Mouse (Mus musculus) lung, adult 2 months (tissue): ENCODE results near the gene Osbpl5. TPM values are rescaled to one million over a fixed set of nuclear protein-coding genes. Genes with fewer than 3 reads are reported as not detected.
A peak's percentile ranks its signal among the peaks of the same experiment; 100 is the strongest.
"Not testable (repeated sequence)": the region's sequence is repeated elsewhere in the genome, so short reads cannot be mapped to it uniquely, and the experiment has no call there.

Experiments
- DNase-seq: peaks from one replicate; pipeline ENCODE4 v3.0.0; 2022
- H3K4me1 ChIP-seq: fragments of 200-500 bp; 2 replicates; pipeline ENCODE4 v1.6.1; 2011; ENCODE audit warnings: low read length; ENCODE audit not compliant: control insufficient read depth, insufficient read depth
- H3K4me3 ChIP-seq: fragments of 200-500 bp; replicated peaks from 2 replicates; pipeline ENCODE3; 2011; ENCODE audit warnings: low read depth, mild to moderate bottlenecking, control low read depth, low read length; ENCODE audit errors: extremely low read depth
- CTCF ChIP-seq: fragments of 200-500 bp; IDR thresholded peaks from 2 replicates; pipeline ENCODE4 v1.5.1; 2011; ENCODE audit warnings: mild to moderate bottlenecking, low read length, control low read depth; ENCODE audit not compliant: insufficient read depth
- POLR2A ChIP-seq: fragments of 200-500 bp; IDR thresholded peaks from 2 replicates; pipeline ENCODE4 v1.6.1; 2011; ENCODE audit warnings: low read depth, mild to moderate bottlenecking, control low read depth, low read length, borderline replicate concordance; ENCODE audit errors: extremely low read depth
- WGBS: fragments of 180-500 bp; shearing (Covaris S2); methylation state at CpG from one replicate; pipeline ENCODE4 v1.1.7; 2018; 5-methylcytosine and 5-hydroxymethylcytosine counted together
- polyA plus RNA-seq: library from polyadenylated mRNA; depleted of rRNA; stranded (reverse); fragments of >200 nt; gene quantifications from 2 replicates; pipeline ENCODE4 v1.2.3, GENCODE M21; 2012; rRNA removed

The Osbpl5 gene
- polyA plus RNA-seq, 1 experiment, result 125 TPM

DNA sequence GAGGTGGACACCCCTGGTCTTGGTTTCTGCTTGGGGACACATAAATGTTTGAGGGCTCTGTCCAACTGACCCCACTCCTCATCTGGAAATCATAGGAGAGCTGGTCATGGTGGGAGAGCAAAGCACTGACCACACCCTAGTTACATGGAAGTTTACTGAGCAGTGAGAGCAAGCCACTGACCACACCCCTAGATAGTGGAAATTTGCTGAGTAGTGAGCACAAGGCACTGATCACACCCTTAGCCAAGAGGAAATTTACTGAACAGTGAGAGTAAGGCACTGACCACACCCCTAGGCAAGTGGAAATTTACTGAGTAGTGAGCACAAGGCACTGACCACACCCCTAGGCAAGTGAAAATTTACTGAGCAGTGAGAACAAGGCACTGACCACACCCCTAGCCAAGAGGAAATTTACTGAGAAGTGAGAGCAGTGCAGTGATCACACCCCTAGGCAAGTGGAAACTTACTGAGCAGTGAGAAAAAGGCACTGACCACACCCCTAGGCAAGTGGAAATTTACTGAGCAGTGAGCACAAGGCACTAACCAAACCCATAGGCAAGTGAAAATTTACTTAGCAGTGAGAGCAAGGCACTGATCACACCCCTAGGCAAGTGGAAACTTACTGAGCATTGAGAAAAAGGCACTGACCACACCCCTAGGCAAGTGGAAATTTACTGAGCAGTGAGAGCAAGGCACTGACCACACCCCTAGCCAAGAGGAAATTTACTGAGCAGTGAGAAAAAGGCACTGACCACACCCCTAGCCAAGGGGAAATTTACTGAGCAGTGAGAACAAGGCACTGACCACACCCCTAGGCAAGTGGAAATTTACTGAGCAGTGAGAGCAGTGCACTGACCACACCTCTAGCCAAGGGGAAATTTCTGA is 90.1 kb downstream of the Osbpl5 start:
- TF ChIP-seq POLR2A, result no peak
- no peak for TF ChIP-seq CTCF
- no peak for DNase-seq
- no peak overlapping the region for H3K4me3 ChIP-seq
- H3K4me1 ChIP-seq, result no peaks in the 10 kb centered on the region

GRCm38 (mm10) chr7:143663470-143663869 is 93.3 kb downstream of the Osbpl5 start:
- WGBS, result 80% methylated on average over 2 of the region's 2 CpGs

GRCm38 (mm10) chr7:143660797-143661196 is 96.0 kb downstream of the Osbpl5 start:
- H3K4me1 ChIP-seq, result no peaks in the 10 kb centered on the region
- TF ChIP-seq POLR2A (no peak), CTCF (no peak)
- no peak for DNase-seq
- H3K4me3 ChIP-seq, result no peak overlapping the region

More at GRCm38 (mm10) chr7:143663470-143663869, 93.3 kb downstream of the Osbpl5 start:
- no peak overlapping the region for H3K4me3 ChIP-seq
- no peak for DNase-seq
- TF ChIP-seq CTCF (no peak), POLR2A (no peak)
- no peaks in the 10 kb centered on the region for H3K4me1 ChIP-seq

- not testable (repeated sequence) for H3K4me1 ChIP-seq, DNase-seq, H3K4me3 ChIP-seq
- 48% methylated on average over 10 of the region's 10 CpGs for WGBS
Measured at GRCm38 (mm10) chr7:143649769-143650346, 106.9 kb downstream of the Osbpl5 start.

DNA sequence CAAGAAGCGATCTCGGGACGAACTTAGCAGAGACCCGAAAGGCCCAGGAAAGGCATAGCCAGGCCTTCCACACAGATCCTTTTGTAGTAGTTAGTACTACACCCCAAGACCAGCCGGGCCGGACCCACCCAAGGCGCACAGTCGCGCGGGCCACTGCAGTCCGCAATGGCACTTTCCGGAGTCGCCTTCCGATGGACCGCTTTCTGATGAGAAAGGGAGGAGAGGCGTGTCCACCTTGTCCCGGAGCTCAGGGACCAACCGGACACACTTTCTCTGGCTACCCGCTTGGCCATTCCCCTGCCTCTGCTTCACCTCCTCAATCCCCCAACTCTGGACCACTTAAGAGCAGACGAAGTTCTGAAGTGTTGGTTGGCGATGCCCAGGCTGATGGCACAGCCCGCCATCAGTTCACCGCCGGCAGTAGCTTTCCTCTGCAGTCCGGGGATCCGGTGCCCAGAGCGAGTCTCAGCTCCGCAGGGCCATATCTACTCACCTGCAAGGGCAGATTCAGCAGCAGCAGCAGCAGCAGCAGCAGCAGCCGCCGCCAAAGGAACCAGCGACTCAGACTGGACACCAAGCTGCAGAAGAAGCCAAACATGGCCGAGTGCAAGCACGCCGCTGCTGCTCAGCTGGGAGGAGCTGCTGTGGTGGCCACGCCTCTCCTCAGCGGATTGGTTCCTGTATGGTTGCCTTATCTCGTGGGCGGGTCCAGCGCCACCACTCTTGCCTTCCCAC is 107.6 kb downstream of the Osbpl5 start, which contains the start of gene Tnfrsf22:
TSS of gene Tnfrsf22 (minus strand) at position 628 of the 735 bp plus-strand sequence.
- peak; percentile 73 for DNase-seq

DNA sequence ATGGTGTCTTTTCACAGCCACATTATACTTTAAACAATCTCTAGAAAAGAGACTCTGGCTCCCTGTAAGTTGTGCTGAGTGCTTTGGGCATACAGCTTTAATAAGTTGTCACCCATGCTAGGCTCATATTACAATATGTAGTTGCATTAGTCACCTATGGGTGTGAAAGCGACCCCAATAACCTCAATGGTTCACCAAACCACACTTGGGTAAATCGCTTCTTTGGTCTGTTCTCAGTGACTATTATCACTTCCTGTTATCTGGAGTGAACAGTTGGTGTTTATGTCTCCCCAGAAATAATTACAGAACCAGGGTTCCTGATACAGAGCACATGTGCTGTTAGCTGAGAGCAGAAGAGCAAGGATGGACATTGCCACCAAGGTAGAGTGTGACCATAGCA is 112.8 kb downstream of the Osbpl5 start:
- H3K4me3 ChIP-seq, H3K4me1 ChIP-seq, DNase-seq: not testable (repeated sequence)
- 67% methylated on average over 2 of the region's 2 CpGs for WGBS

More for the DNA sequence above, 107.6 kb downstream of the Osbpl5 start, which contains the start of gene Tnfrsf22:
- peak within 1 kb of the TSS; percentile 79 for H3K4me3 ChIP-seq
- H3K4me1 ChIP-seq, result no peaks in the 10 kb centered on the region
- 3% methylated on average over 39 of the region's 39 CpGs for WGBS
- TF ChIP-seq CTCF, result no peak
- no peak; the same call in 1 of the 2 replicates for TF ChIP-seq POLR2A

Other genes starting within 250 kb of the Osbpl5 start
- 41.9 and 57.7 TPM in 2 replicates for gene Nap1l4, start 207.9 kb downstream of the Osbpl5 start, polyA plus RNA-seq
- 14.4 and 17.1 TPM in 2 replicates for gene Cars, start 156.9 kb downstream of the Osbpl5 start, polyA plus RNA-seq
- 0.76 and 1.8 TPM in 2 replicates for gene Tnfrsf26, start 128.3 kb downstream of the Osbpl5 start, polyA plus RNA-seq
- gene Tnfrsf22, start 107.3 kb downstream of the Osbpl5 start, polyA plus RNA-seq, result 5.7 and 6.5 TPM in 2 replicates
- gene Tnfrsf23, start 71.1 kb downstream of the Osbpl5 start, polyA plus RNA-seq, result 3.0 and 5.3 TPM in 2 replicates
- gene Mrgprg, start 10.0 kb upstream of the Osbpl5 start, polyA plus RNA-seq, result not detected in 2 replicates
- 2.2 and 3.2 TPM in 2 replicates for gene Mrgpre, start 27.5 kb upstream of the Osbpl5 start, polyA plus RNA-seq
- gene Nadsyn1, start 65.9 kb upstream of the Osbpl5 start, polyA plus RNA-seq, result 9.9 and 10.7 TPM in 2 replicates
- 63.4 and 86.7 TPM in 2 replicates for gene Dhcr7, start 66.2 kb upstream of the Osbpl5 start, polyA plus RNA-seq
- gene Gm498, start 109.9 kb upstream of the Osbpl5 start, polyA plus RNA-seq, result not detected in 2 replicates
- 3.4 and 3.5 TPM in 2 replicates for gene Shank2, start 244.9 kb upstream of the Osbpl5 start, polyA plus RNA-seq